Mouse (Mus musculus) erythroblast, embryonic 14.5 days (primary cell): Measurements from ENCODE around the gene Unc45a.

Source experiments
- GATA1 ChIP-seq: IDR thresholded peaks from 2 replicates; pipeline ENCODE4 v1.6.1; 2012; ENCODE audit warnings: low read length, inconsistent platforms, mixed read lengths
- TAL1 ChIP-seq: IDR thresholded peaks from 3 replicates; pipeline ENCODE4 v1.6.1; 2012; ENCODE audit warnings: low read length, inconsistent platforms, mixed read lengths

DNA sequence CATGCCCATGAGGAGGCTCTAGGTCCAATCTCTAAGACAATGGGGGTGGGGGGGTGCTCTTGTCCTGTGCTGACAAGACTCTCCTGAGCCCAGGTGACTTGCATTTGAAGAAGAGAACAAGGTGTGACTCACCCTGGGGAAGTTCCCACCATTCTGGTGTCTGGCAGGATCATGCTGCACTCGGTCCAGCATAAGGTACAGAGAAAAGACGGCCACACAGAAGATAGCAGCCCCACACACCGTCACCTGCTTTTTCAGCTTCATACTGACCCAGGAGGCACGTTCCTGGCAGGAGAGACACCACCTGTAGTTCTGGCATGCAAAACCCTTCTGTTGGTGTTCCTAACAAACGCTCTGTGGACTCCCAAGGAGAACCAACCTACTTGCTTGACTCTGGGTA lies 28.7 kb upstream of the Unc45a start:
- no peak for TF ChIP-seq GATA1
- TF ChIP-seq TAL1: no peak
